Mouse (Mus musculus) midbrain, postnatal 0 days (tissue): Measurements from ENCODE around the gene Ddx39b. TPM values are rescaled to one million over a fixed set of nuclear protein-coding genes. Genes with fewer than 3 reads are reported as not detected.

Experiments
- ATAC-seq: fragments of 200-750 bp; cut with Nextera tagmentation; 2 replicates; pipeline ENCODE4 v1.8.0; 2017; ENCODE audit warnings: moderate number of reproducible peaks, mild to moderate bottlenecking, moderate TSS enrichment, moderate library complexity; ENCODE audit not compliant: low FRiP score
- DNase-seq: peaks from one replicate; pipeline ENCODE4 v3.0.0-alpha.2; 2015; ENCODE audit warnings: low spot score
- H3K27ac ChIP-seq: fragments of 300-500 bp; sonication (generic); 2 replicates; pipeline ENCODE4 v1.5.1; 2014; ENCODE audit warnings: low read depth, mild to moderate bottlenecking, low read length, mixed read lengths
- H3K27me3 ChIP-seq: fragments of 300-500 bp; sonication (generic); 2 replicates; pipeline ENCODE4 v1.6.1; 2014; ENCODE audit warnings: low read length, control low read depth, mixed read lengths; ENCODE audit not compliant: insufficient read depth
- H3K36me3 ChIP-seq: fragments of 300-500 bp; sonication (generic); 2 replicates; pipeline ENCODE4 v1.6.1; 2014; ENCODE audit warnings: low read length, control low read depth, mixed read lengths; ENCODE audit not compliant: insufficient read depth
- H3K4me1 ChIP-seq: fragments of 300-500 bp; sonication (generic); 2 replicates; pipeline ENCODE4 v1.6.1; 2014; ENCODE audit warnings: mild to moderate bottlenecking, control low read depth, antibody characterized with exemption, low read length, mixed read lengths; ENCODE audit not compliant: insufficient read depth
- H3K4me2 ChIP-seq: fragments of 300-500 bp; sonication (generic); 2 replicates; pipeline ENCODE4 v1.6.1; 2014; ENCODE audit warnings: low read depth, mild to moderate bottlenecking, low read length, mixed read lengths; ENCODE audit not compliant: poor library complexity, severe bottlenecking
- H3K4me3 ChIP-seq: fragments of 300-500 bp; sonication (generic); 2 replicates; pipeline ENCODE4 v1.5.1; 2014; ENCODE audit warnings: low read depth, mild to moderate bottlenecking, low read length, moderate library complexity
- H3K9ac ChIP-seq: fragments of 300-500 bp; sonication (generic); replicated peaks from 2 replicates; pipeline ENCODE4 v1.6.1; 2014; ENCODE audit warnings: mild to moderate bottlenecking, low read length, moderate library complexity, mixed read lengths; ENCODE audit not compliant: poor library complexity, severe bottlenecking
- H3K9me3 ChIP-seq: fragments of 300-500 bp; sonication (generic); 2 replicates; pipeline ENCODE4 v1.6.1; 2016; ENCODE audit warnings: low read length, control low read depth
- CTCF ChIP-seq: IDR thresholded peaks from 2 replicates; pipeline ENCODE4 v1.5.1; 2016; ENCODE audit warnings: antibody characterized with exemption, mild to moderate bottlenecking
- WGBS: fragments of 180-500 bp; shearing (Covaris S2); extraction: QIAGEN DNeasy Blood & Tissue Kit; methylation state at CpG from one replicate; pipeline ENCODE4 v1.1.7; 2014; 5-methylcytosine and 5-hydroxymethylcytosine counted together
- polyA plus RNA-seq: library from polyadenylated mRNA; unstranded; fragments of >200 nt; fragmentation: Nextera tagmentation; extraction: Ambion mirVana; gene quantifications from 2 replicates; pipeline ENCODE4 v1.2.1, GENCODE M21; 2015
- total RNA-seq: library from RNA; depleted of rRNA; stranded (reverse); fragments of >200 nt; gene quantifications from 2 replicates; pipeline ENCODE4 v1.2.3, GENCODE M21; 2014; rRNA removed

Ddx39b gene
- total RNA-seq: 261 and 288 TPM in 2 replicates
- 320 and 329 TPM in 2 replicates for polyA plus RNA-seq

DNA sequence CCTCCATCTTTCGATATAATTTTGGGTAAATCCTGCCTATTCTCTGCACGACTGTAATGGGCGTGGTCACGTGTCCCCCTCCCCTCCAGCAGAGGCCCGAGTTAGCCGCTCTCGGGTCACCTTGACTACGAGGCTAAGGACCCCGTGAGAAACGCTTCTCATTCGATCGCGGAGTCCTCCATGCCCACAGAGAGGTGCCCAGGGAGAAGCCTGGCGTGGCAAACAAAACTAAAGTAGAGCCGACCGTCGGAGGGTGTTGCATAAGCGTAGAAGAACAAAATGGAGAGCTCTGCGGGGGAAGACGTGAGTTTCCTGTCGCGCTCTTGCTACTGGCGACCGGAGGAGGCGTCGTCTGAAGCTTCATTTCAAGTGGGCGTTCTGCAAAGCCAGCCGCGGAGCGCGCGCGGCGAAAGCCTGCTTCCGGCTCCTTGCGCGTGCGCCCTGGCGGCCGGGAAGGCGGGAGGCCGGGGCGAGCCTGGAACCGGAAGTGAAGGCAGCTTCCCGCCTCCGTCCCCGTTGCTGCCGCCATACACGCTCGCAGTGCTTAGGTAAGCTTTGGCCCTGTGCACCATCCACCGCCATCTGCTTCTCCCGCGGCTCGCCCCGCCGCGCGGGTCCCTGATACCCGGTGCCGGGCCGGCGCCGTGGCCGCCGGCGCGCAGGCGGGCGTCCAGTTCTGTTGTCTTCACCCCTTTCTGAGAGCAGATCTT is at the start of gene Ddx39b:
Gene Ddx39b, plus strand, starts transcription at position 442 of the 710 bp plus-strand sequence.
- H3K27me3 ChIP-seq: no peaks in the 10 kb centered on the region
- under 1% methylated on average over 63 of the region's 69 CpGs for WGBS
- H3K36me3 ChIP-seq: peaks cover 28% of the 10 kb centered on the region
- TF ChIP-seq CTCF: peak; percentile 38; the same call in 1 of the 2 replicates
- peak within 1 kb of the TSS; percentile 99 for H3K27ac ChIP-seq
- DNase-seq (peak; percentile 98), ATAC-seq (peak; percentile 90)
- peak within 1 kb of the TSS; percentile 73 for H3K4me2 ChIP-seq
- H3K4me1 ChIP-seq: peaks cover 11% of the 10 kb centered on the region; the same call in 1 of the 2 replicates
- no peaks in the 10 kb centered on the region for H3K9me3 ChIP-seq
- peak within 1 kb of the TSS; percentile 82 for H3K4me3 ChIP-seq
- H3K9ac ChIP-seq: peak within 1 kb of the TSS; percentile 97

GRCm38 (mm10) chr17:35192924-35193323 is 48.6 kb upstream of the Ddx39b start:
- 82% methylated on average over 5 of the region's 5 CpGs for WGBS
- Histone ChIP-seq H3K27me3 (peaks cover 14% of the 10 kb centered on the region), H3K4me3 (no peak overlapping the region), H3K4me1 (no peaks in the 10 kb centered on the region), H3K36me3 (no peaks in the 10 kb centered on the region), H3K4me2 (no peak overlapping the region), H3K9me3 (no peaks in the 10 kb centered on the region), H3K27ac (no peak overlapping the region), H3K9ac (no peak overlapping the region)
- DNase-seq (no peak), ATAC-seq (no peak)
- TF ChIP-seq CTCF: no peak

DNA sequence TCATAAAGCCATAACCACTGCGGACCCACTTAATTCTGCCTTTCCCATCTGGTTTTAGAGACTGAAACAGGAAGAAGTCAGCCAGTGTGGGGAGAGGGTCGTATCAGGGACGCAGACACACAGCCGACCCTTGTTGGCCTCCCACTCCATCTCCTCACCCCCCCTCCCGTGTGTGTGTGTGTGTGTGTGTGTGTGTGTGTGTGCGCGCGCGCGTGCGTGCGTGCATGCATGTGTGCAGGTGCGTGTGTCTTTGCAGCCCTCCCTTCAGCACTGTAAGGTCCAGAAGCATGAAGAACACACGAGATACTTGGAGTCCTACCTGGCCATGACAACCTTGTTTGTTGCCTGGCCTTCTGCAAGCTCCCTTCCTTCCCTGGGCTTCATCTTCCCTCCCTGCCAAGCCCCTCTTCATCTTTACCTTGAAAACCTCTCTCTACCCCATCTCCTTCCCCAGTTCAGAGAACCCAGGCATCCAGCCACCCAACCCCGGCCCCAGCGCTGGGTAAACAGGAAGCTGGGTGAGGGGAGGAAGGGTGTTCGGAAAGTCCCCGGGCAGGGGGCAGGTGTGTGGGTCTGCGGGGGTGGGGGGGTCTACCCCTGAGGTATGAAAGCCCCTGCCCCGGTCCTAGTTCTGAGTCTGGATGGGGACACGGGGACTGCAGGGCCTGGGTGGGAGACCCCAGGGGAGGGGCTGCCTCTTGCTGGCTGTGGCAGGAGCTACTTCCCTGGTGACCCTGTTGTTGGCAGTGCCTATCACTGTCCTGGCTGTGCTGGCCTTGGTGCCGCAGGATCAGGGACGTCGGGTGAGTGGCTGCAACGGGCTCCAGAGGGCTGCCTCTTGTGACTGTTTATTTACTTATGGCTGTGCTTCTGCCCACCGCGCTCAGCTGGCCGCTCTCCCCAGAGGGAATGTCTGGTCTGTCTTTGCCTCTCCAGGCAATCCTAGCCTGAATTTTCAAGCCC is 47.4 kb upstream of the Ddx39b start, which contains the start of gene Ltb:
Gene Ltb, plus strand, starts transcription at position 559 of the 963 bp plus-strand sequence.
- no peaks in the 10 kb centered on the region for H3K9me3 ChIP-seq
- H3K36me3 ChIP-seq: no peaks in the 10 kb centered on the region
- peak within 1 kb of the TSS; percentile 40; the same call in 1 of the 2 replicates for H3K4me3 ChIP-seq
- peaks cover 14% of the 10 kb centered on the region for H3K27me3 ChIP-seq
- ATAC-seq: no peak
- no peak for TF ChIP-seq CTCF
- no peak within 1 kb of the TSS for H3K27ac ChIP-seq
- no peak within 1 kb of the TSS for H3K9ac ChIP-seq
- 80% methylated on average over 28 of the region's 28 CpGs for WGBS
- no peaks in the 10 kb centered on the region for H3K4me1 ChIP-seq
- H3K4me2 ChIP-seq: peak within 1 kb of the TSS; percentile 59
- no peak for DNase-seq

DNA sequence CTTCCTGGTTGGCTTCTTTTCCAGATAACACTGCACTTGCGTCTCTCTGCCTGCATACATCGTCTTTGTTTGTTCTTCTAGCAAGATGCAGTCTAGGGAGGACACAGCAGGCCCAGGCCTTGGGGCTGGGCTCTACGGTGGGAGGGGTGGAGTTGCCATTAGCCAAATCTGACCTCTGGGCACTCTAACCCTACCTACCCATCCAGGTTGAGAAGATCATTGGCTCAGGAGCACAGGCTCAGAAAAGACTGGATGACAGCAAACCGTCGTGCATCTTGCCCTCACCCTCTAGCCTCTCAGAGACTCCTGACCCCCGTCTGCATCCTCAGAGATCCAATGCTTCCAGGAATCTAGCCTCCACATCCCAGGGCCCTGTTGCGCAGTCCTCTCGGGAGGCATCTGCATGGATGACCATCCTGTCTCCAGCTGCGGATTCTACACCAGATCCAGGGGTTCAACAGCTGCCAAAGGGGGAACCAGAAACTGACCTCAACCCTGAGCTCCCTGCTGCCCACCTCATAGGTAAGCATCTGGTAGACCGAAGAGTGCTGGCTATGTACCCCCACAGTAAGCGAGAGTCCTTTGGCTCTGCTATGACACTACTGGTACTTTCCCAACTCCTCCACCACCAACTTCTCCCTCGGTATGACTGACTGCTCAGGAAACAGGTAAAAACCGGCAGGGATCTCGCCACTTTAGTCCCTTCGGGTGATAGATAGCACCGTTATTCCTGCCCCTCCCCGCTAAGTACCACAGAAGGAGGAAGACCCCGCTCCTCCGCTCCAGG is 46.5 kb upstream of the Ddx39b start:
- H3K27me3 ChIP-seq: peaks cover 14% of the 10 kb centered on the region
- DNase-seq (no peak), ATAC-seq (peak; percentile 62)
- WGBS: 46% methylated on average over 19 of the region's 19 CpGs
- peak overlapping the region; percentile 40 for H3K4me3 ChIP-seq
- no peaks in the 10 kb centered on the region for H3K9me3 ChIP-seq
- no peaks in the 10 kb centered on the region for H3K4me1 ChIP-seq
- H3K4me2 ChIP-seq: peak overlapping the region; percentile 59
- H3K36me3 ChIP-seq: no peaks in the 10 kb centered on the region
- H3K9ac ChIP-seq: no peak overlapping the region
- no peak for TF ChIP-seq CTCF
- no peak overlapping the region for H3K27ac ChIP-seq

DNA sequence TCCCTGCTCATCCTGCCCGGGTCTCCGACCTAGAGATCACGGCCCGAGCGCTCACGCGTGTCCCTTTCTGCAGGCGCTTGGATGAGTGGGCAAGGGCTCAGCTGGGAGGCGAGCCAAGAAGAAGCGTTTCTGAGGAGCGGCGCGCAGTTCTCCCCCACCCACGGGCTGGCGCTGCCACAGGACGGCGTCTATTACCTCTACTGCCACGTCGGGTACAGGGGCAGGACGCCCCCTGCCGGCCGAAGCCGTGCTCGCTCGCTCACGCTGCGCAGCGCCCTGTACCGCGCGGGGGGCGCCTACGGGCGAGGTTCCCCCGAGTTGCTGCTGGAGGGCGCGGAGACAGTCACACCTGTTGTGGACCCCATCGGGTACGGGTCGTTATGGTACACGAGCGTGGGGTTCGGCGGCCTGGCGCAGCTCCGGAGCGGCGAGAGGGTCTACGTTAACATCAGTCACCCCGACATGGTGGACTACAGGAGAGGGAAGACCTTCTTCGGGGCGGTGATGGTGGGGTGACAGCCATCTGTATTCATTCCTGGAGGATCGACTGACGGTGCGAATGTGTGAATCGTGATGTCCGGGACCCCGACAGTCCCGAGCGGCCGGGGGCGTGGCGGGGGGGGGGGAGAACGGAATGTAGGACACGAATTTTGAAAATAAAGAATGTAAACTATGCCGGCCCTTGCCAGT is 45.8 kb upstream of the Ddx39b start:
- DNase-seq (peak; percentile 73), ATAC-seq (peak; percentile 87)
- H3K36me3 ChIP-seq: no peaks in the 10 kb centered on the region
- WGBS: 3% methylated on average over 66 of the region's 66 CpGs
- peak overlapping the region; percentile 40 for H3K4me3 ChIP-seq
- no peaks in the 10 kb centered on the region for H3K4me1 ChIP-seq
- peak overlapping the region; percentile 59 for H3K4me2 ChIP-seq
- H3K9me3 ChIP-seq: no peaks in the 10 kb centered on the region
- peak; percentile 85 for TF ChIP-seq CTCF
- H3K27me3 ChIP-seq: peaks cover 20% of the 10 kb centered on the region
- no peak overlapping the region for H3K27ac ChIP-seq
- H3K9ac ChIP-seq: no peak overlapping the region; the same call in 1 of the 2 replicates
